Mouse (Mus musculus) kidney, embryonic 16.5 days (tissue): ENCODE data around the gene Aamp. TPM values are rescaled to one million over a fixed set of nuclear protein-coding genes. Genes with fewer than 3 reads are reported as not detected.

Source experiments
- ATAC-seq: fragments of 200-750 bp; cut with Nextera tagmentation; 2 replicates; pipeline ENCODE4 v1.8.0; 2017; ENCODE audit warnings: moderate TSS enrichment; ENCODE audit not compliant: low FRiP score, low TSS enrichment
- H3K27ac ChIP-seq: fragments of 300-500 bp; sonication (generic); 2 replicates; pipeline ENCODE4 v1.5.1; 2014; ENCODE audit warnings: low read length
- H3K27me3 ChIP-seq: fragments of 300-500 bp; sonication (generic); 2 replicates; pipeline ENCODE4 v1.6.1; 2014; ENCODE audit warnings: low read length, control low read depth, mixed read lengths; ENCODE audit not compliant: insufficient read depth
- H3K36me3 ChIP-seq: fragments of 300-500 bp; sonication (generic); 2 replicates; pipeline ENCODE4 v1.6.1; 2014; ENCODE audit warnings: low read length, control low read depth, mixed read lengths; ENCODE audit not compliant: insufficient read depth
- H3K4me1 ChIP-seq: fragments of 300-500 bp; sonication (generic); 2 replicates; pipeline ENCODE4 v1.6.1; 2014; ENCODE audit warnings: low read length, control low read depth, mixed read lengths; ENCODE audit not compliant: insufficient read depth
- H3K4me2 ChIP-seq: fragments of 300-500 bp; sonication (generic); replicated peaks from 2 replicates; pipeline ENCODE4 v1.6.1; 2014; ENCODE audit warnings: low read depth, low read length
- H3K4me3 ChIP-seq: fragments of 300-500 bp; sonication (generic); 2 replicates; pipeline ENCODE4 v1.5.1; 2014; ENCODE audit warnings: mild to moderate bottlenecking, low read length
- H3K9ac ChIP-seq: fragments of 300-500 bp; sonication (generic); replicated peaks from 2 replicates; pipeline ENCODE4 v1.6.1; 2014; ENCODE audit warnings: low read length
- H3K9me3 ChIP-seq: fragments of 300-500 bp; sonication (generic); 2 replicates; pipeline ENCODE4 v1.6.1; 2016; ENCODE audit warnings: low read length, control low read depth
- WGBS: fragments of 180-500 bp; shearing (Covaris S2); extraction: QIAGEN DNeasy Blood & Tissue Kit; methylation state at CpG from one replicate; pipeline ENCODE4 v1.1.7; 2014; 5-methylcytosine and 5-hydroxymethylcytosine counted together
- polyA plus RNA-seq: library from polyadenylated mRNA; unstranded; fragments of >200 nt; fragmentation: Nextera tagmentation; extraction: Ambion mirVana; gene quantifications from 2 replicates; pipeline ENCODE4 v1.2.1, GENCODE M21; 2015

Gene Aamp
- polyA plus RNA-seq, 1 experiment from 2014 or later: 350 TPM

DNA sequence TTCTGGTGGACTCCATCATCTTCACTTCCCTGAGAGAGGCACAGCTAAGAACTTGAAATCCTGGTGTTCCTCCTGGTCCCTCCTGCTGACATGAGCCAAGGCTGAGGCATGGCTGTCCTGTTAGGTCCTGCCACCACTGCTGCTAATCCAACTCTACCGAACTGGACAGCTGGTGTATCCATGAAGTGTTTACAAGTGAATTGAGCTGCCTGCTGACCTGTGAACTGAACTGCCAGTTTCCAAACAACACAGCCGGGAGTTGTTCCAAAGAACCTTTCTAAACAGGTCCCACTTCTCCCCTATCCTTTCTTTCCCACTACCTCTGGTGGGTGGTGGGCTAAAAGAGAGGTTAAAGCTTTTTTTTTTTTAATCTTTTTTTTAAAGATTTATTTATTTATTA lies 54.6 kb downstream of the Aamp start:
- no peak overlapping the region for H3K4me3 ChIP-seq
- no peaks in the 10 kb centered on the region for H3K4me1 ChIP-seq
- 61% methylated on average over 2 of the region's 2 CpGs for WGBS
- ATAC-seq: no peak
- H3K9ac ChIP-seq: no peak overlapping the region
- H3K27me3 ChIP-seq: no peaks in the 10 kb centered on the region
- H3K36me3 ChIP-seq: no peaks in the 10 kb centered on the region
- no peak overlapping the region for H3K4me2 ChIP-seq
- no peak overlapping the region for H3K27ac ChIP-seq
- no peaks in the 10 kb centered on the region for H3K9me3 ChIP-seq

Other genes with a start within 250 kb of the Aamp start
- gene Tns1, start 160.3 kb downstream of the Aamp start, polyA plus RNA-seq: 77.3 and 78.3 TPM in 2 replicates
- 0.22 and 0.32 TPM in 2 replicates for gene Rufy4, start 159.2 kb downstream of the Aamp start, polyA plus RNA-seq
- 0.11 and 0.24 TPM in 2 replicates for gene Cxcr2, start 130.7 kb downstream of the Aamp start, polyA plus RNA-seq
- not detected in 2 replicates for gene Cxcr1, start 90.1 kb downstream of the Aamp start, polyA plus RNA-seq
- gene Arpc2, start 48.7 kb downstream of the Aamp start, polyA plus RNA-seq: 441 and 457 TPM in 2 replicates
- gene Gpbar1, start 6.2 kb downstream of the Aamp start, polyA plus RNA-seq: 1.6 and 1.9 TPM in 2 replicates
- 149 and 156 TPM in 2 replicates for gene Pnkd, start 192 bp upstream of the Aamp start, polyA plus RNA-seq
- gene Tmbim1, start 20.9 kb upstream of the Aamp start, polyA plus RNA-seq: 33.5 and 35.1 TPM in 2 replicates
- 0.50 and 0.53 TPM in 2 replicates for gene Catip, start 77.4 kb upstream of the Aamp start, polyA plus RNA-seq
- 4.5 and 5.4 TPM in 2 replicates for gene Slc11a1, start 90.5 kb upstream of the Aamp start, polyA plus RNA-seq
- 91.1 and 94.0 TPM in 2 replicates for gene Ctdsp1, start 106.8 kb upstream of the Aamp start, polyA plus RNA-seq
- gene Vil1, start 124.6 kb upstream of the Aamp start, polyA plus RNA-seq: 17.5 and 18.0 TPM in 2 replicates
- gene Cnot9, start 221.3 kb upstream of the Aamp start, polyA plus RNA-seq: 63.7 and 71.7 TPM in 2 replicates